Mouse (Mus musculus): ENCODE measurements around the gene Smad6. TPM values are rescaled to one million over a fixed set of nuclear protein-coding genes. Genes with fewer than 3 reads are reported as not detected.
A peak's percentile ranks its signal among the peaks of the same experiment; 100 is the strongest.

The Smad6 gene
- polyA plus RNA-seq, 1 experiment: 1.3 TPM

DNA sequence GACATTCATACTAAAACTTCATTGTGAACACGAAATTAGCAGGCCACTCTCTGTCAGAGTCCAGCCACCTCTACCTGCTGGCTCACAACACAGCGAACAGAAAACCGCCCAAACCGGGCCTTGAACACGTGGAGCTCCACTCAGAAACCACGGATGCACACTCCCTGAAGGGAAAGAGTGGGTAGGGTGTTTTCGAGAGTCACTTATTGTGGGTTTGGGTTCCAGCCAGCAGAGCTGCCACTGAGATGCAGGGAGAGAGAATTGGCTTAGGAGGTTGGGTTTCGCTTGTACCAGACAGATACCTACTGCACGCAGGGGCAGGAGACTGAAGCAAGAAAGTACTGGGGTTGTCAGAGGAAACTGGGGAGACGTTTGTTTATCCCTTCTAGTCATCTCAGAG lies 52.4 kb downstream of the Smad6 start:
- no peak for TF ChIP-seq POLR2A (IDR thresholded peaks at IDR 0.05; ENCODE audit: borderline replicate concordance, control insufficient read depth, low read depth, low read length)
- no peak for TF ChIP-seq CTCF (IDR thresholded peaks at IDR 0.05; ENCODE audit: control insufficient read depth, insufficient read depth, low read length)

DNA sequence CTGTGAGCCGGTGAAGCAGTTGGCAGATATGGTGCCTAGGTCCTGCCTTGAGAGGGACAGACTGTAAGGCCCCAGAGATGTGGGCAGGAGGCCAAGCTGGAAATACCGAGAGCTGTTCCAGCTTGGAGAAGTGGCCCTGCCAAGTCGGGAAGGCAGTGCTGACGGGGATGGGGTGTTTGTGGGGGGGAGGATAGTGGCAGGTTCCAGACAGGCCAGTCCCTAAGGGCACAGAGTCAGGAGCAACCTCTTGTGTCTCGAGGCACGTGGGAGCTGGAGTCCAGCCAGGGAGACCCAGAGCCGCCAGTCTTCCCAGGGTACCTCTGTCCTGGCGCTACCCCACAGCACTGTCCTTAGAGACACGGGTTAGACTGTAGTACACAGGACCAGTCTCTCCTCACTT lies 53.3 kb downstream of the Smad6 start:
- WGBS: 69% methylated on average over 9 of the region's 9 CpGs
- Histone ChIP-seq H3K4me3 (replicated peaks; ENCODE audit: control insufficient read depth, low read depth, low read length) (no peak overlapping the region), H3K27ac (ENCODE audit: control insufficient read depth, insufficient read depth, low read depth, low read length, poor library complexity) (no peak overlapping the region), H3K4me1 (ENCODE audit: control insufficient read depth, insufficient read depth, low read length) (no peaks in the 10 kb centered on the region)
- TF ChIP-seq POLR2A (IDR thresholded peaks at IDR 0.05; ENCODE audit: borderline replicate concordance, control insufficient read depth, low read depth, low read length) (no peak), CTCF (IDR thresholded peaks at IDR 0.05; ENCODE audit: control insufficient read depth, insufficient read depth, low read length) (0 out of 2 replicates have a peak, but pooled peaks have one; percentile 1)

More for the DNA sequence above, 52.4 kb downstream of the Smad6 start:
- H3K4me1 ChIP-seq (ENCODE audit: control insufficient read depth, insufficient read depth, low read length): no peaks in the 10 kb centered on the region
- WGBS: 32% methylated on average over 10 of the region's 10 CpGs
- no peak overlapping the region for H3K4me3 ChIP-seq (replicated peaks; ENCODE audit: control insufficient read depth, low read depth, low read length)
- no peak overlapping the region for H3K27ac ChIP-seq (ENCODE audit: control insufficient read depth, insufficient read depth, low read depth, low read length, poor library complexity)

DNA sequence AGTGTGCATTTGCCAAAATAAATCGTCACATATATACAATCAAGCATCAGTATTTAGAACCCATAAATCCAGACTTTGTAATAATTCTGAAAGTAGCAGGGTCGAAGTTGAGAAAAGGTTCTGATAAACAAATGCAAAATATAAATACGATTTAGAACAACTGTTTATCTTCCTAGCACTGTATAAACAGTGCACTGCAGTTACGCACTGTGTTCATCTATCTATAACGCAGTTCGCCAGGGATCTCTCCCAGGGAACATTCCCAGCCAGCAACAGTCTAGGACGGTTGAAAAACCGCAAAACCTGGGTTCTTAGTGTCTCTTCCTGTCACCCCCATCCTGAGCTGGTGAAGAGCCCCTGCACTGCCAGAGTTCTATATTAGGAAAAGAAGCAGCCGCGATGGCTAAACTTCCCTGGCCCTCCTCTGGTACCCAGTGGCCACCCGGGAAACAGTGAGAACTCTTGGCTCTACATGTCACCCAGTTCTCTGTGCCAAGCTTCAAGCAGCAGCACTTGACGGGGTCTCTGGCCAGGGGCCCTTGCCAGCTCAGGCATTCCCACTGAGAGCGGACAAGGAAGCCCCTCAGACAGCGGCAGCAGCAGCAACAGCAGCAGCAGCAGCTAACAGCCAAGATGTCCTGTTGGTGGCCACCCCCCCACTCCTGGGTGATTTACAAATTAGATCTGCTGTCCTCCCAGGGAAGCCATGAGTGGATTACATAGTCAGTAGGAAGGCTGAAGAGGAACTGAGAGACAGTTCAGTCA lies 54.3 kb downstream of the Smad6 start:
- no peak overlapping the region for H3K4me3 ChIP-seq (replicated peaks; ENCODE audit: control insufficient read depth, low read depth, low read length)
- TF ChIP-seq CTCF (IDR thresholded peaks at IDR 0.05; ENCODE audit: control insufficient read depth, insufficient read depth, low read length): no peak
- no peak for TF ChIP-seq POLR2A (IDR thresholded peaks at IDR 0.05; ENCODE audit: borderline replicate concordance, control insufficient read depth, low read depth, low read length)
- H3K27ac ChIP-seq (ENCODE audit: control insufficient read depth, insufficient read depth, low read depth, low read length, poor library complexity): no peak overlapping the region
- 64% methylated on average over 14 of the region's 14 CpGs for WGBS
- no peaks in the 10 kb centered on the region for H3K4me1 ChIP-seq (ENCODE audit: control insufficient read depth, insufficient read depth, low read length)

DNA sequence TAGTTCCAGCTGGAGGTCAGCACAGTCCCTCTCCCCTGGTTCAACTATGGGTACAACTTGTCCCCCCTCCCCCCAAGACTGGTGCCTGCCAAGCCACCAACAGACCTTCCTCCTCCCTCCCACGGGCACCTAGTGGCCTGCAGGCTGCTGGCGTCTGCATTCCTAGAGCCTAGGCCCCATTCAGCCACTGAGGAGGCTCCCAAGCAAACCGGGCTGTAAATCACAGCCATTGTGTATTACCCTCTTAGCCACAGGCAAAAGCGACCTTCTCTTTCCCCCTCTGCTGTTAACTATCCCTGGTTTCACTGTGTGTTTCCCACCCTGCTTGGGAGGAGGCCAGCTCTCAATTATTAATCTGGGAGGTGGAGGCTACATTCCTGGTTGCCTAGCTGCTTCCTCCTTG lies 56.3 kb downstream of the Smad6 start:
- no peak for TF ChIP-seq CTCF (IDR thresholded peaks at IDR 0.05; ENCODE audit: control insufficient read depth, insufficient read depth, low read length)
- no peak for TF ChIP-seq POLR2A (IDR thresholded peaks at IDR 0.05; ENCODE audit: borderline replicate concordance, control insufficient read depth, low read depth, low read length)
- 62% methylated on average over 4 of the region's 4 CpGs for WGBS
- Histone ChIP-seq H3K27ac (ENCODE audit: control insufficient read depth, insufficient read depth, low read depth, low read length, poor library complexity) (no peak overlapping the region), H3K4me1 (ENCODE audit: control insufficient read depth, insufficient read depth, low read length) (no peaks in the 10 kb centered on the region), H3K4me3 (replicated peaks; ENCODE audit: control insufficient read depth, low read depth, low read length) (no peak overlapping the region)

DNA sequence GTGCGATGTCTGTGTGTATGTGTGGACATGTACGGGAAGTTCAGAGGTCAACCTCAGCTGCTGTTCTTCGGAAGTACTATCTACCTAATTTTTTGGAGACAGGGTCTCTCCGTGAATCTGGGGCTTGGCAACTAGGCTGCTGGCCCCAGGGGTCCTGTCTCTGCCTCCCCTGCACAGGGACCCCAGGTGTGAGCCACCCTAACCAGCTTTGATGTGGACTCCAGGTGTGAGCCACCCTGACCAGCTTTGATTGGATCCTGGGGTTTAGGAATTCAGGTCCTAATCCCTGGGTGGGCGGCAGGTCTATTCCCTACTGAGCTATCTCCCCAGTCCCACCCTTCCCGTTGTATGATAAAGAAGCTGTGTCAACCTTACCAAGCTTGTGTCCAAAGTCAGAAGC lies 60.0 kb downstream of the Smad6 start:
- no peaks in the 10 kb centered on the region for H3K4me1 ChIP-seq (ENCODE audit: control insufficient read depth, insufficient read depth, low read length)
- no peak overlapping the region for H3K27ac ChIP-seq (ENCODE audit: control insufficient read depth, insufficient read depth, low read depth, low read length, poor library complexity)
- WGBS: 82% methylated on average over 6 of the region's 6 CpGs
- TF ChIP-seq CTCF (IDR thresholded peaks at IDR 0.05; ENCODE audit: control insufficient read depth, insufficient read depth, low read length) (no peak), POLR2A (IDR thresholded peaks at IDR 0.05; ENCODE audit: borderline replicate concordance, control insufficient read depth, low read depth, low read length) (no peak)
- H3K4me3 ChIP-seq (replicated peaks; ENCODE audit: control insufficient read depth, low read depth, low read length): no peak overlapping the region

DNA sequence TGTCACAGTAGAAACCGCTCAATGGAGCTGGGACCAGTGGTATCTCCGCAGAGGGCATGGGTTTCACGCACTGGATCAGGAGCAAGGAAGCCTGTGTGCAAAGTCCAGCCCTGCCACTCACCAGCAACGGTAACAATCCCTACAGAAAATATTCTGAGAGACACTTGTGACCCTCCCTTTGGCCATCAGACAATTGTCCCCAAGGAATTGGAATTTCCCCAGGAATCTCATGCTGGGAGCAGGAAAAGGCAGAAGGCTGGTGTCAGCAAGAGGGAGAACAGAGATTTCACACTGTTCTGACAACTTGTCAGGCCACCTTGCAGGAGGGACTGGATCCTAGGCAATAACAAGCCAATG lies 61.1 kb downstream of the Smad6 start:
- no peak overlapping the region for H3K27ac ChIP-seq (ENCODE audit: control insufficient read depth, insufficient read depth, low read depth, low read length, poor library complexity)

DNA sequence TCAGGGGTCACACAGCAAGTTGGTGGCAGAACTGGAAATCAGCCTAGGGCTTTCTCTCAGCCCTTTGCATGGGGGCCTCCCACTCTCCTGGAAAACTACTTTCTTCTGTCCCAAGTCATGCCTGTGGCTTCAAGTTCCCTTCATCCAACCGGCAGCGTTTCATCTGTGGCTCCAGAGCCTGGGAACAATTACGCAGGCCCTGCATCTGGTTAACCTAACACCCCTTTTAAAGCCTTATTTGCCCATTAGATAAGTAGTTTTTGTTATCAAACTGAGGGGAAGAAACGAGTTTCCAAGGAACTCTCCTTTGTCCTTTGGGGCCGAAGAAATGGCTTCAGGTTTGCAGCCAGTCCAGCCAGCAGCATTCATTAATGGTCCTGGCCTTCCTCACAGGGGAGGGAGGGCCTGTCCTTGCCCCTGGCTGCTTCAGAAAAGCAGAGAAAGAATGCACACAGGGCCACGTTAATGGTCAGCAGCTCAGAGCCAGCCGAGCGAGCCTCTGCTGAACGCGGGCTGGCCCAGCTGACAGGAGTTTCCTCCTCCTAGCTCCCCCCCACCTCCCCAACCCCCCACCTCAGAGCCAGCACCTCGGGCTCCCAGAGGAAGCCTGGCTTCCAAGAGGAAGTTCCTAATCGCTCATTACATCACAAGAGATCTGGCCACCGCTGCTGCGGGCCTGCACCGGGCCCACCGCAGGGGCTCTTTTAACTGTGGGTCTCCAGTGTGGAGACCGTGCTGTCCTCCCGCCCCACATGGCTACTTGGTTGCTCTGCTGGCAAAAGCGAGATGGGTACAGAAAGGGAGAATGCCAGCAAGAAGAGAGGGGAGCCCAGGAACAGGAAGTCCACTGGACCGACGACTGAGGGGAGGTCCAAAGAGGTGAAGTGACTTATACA lies 61.7 kb downstream of the Smad6 start:
- Histone ChIP-seq H3K4me3 (replicated peaks; ENCODE audit: control insufficient read depth, low read depth, low read length) (no peak overlapping the region), H3K27ac (ENCODE audit: control insufficient read depth, insufficient read depth, low read depth, low read length, poor library complexity) (no peak overlapping the region), H3K4me1 (ENCODE audit: control insufficient read depth, insufficient read depth, low read length) (no peaks in the 10 kb centered on the region)
- TF ChIP-seq POLR2A (IDR thresholded peaks at IDR 0.05; ENCODE audit: borderline replicate concordance, control insufficient read depth, low read depth, low read length) (no peak), CTCF (IDR thresholded peaks at IDR 0.05; ENCODE audit: control insufficient read depth, insufficient read depth, low read length) (no peak)
- 19% methylated on average over 21 of the region's 21 CpGs for WGBS

More for the DNA sequence above, 61.1 kb downstream of the Smad6 start:
- 67% methylated on average over 4 of the region's 4 CpGs for WGBS
- no peak for TF ChIP-seq POLR2A (IDR thresholded peaks at IDR 0.05; ENCODE audit: borderline replicate concordance, control insufficient read depth, low read depth, low read length)
- no peak for TF ChIP-seq CTCF (IDR thresholded peaks at IDR 0.05; ENCODE audit: control insufficient read depth, insufficient read depth, low read length)
- Histone ChIP-seq H3K4me1 (ENCODE audit: control insufficient read depth, insufficient read depth, low read length) (no peaks in the 10 kb centered on the region), H3K4me3 (replicated peaks; ENCODE audit: control insufficient read depth, low read depth, low read length) (no peak overlapping the region)
